Mouse (Mus musculus) heart, adult 2 months (tissue): Measurements from ENCODE around the gene Serpina6.

Experiments
- CTCF ChIP-seq: fragments of 200-600 bp; IDR thresholded peaks from 2 replicates; pipeline ENCODE4 v1.8.1; 2022; ENCODE audit warnings: antibody characterized with exemption, mild to moderate bottlenecking, moderate library complexity
- EP300 ChIP-seq: fragments of 200-500 bp; IDR thresholded peaks from 2 replicates; pipeline ENCODE4 v1.6.1; 2011; ENCODE audit warnings: low read depth, low read length, control low read depth; ENCODE audit not compliant: insufficient read depth

DNA sequence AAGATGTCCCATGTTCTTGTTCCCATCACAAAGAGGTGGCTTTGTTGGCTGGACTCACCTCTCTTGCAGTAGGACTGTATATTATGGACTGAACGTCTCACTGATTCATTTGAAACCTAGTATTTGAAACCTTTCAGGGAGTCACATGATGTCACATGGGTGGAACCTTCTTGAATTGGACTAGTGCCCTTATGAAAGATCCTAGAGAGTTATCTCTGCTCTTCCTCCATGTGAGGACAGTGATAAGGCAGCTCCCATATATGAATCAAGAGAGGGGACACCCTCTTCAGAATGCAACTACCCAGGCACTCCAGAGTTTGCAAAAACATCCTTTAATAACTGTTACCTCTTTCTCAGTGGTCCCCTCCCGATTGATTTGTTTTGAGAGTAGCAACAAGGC is 10.7 kb downstream of the Serpina6 start:
- TF ChIP-seq CTCF = no peak
- no peak for TF ChIP-seq EP300
